Mouse (Mus musculus) liver, embryonic 16.5 days (tissue): ENCODE measurements around the gene Aldh9a1. TPM values are rescaled to one million over a fixed set of nuclear protein-coding genes. Genes with fewer than 3 reads are reported as not detected.

ENCODE experiments used
- ATAC-seq: fragments of 200-750 bp; cut with Nextera tagmentation; 2 replicates; pipeline ENCODE4 v1.8.0; 2017; ENCODE audit warnings: low read depth, mild to moderate bottlenecking, moderate number of reproducible peaks, moderate library complexity
- H3K27ac ChIP-seq: fragments of 300-500 bp; sonication (generic); 2 replicates; pipeline ENCODE4 v1.5.1; 2014; ENCODE audit warnings: mild to moderate bottlenecking, low read length
- H3K27me3 ChIP-seq: fragments of 300-500 bp; sonication (generic); 2 replicates; pipeline ENCODE4 v1.6.1; 2014; ENCODE audit warnings: low read depth, low read length, mixed read lengths; ENCODE audit not compliant: control insufficient read depth, insufficient read depth
- H3K36me3 ChIP-seq: fragments of 300-500 bp; sonication (generic); 2 replicates; pipeline ENCODE4 v1.6.1; 2014; ENCODE audit warnings: mild to moderate bottlenecking; ENCODE audit not compliant: control insufficient read depth, insufficient read depth
- H3K4me1 ChIP-seq: fragments of 300-500 bp; sonication (generic); 2 replicates; pipeline ENCODE4 v1.6.1; 2014; ENCODE audit warnings: low read depth, low read length, mixed read lengths; ENCODE audit not compliant: control insufficient read depth
- H3K4me2 ChIP-seq: fragments of 300-500 bp; sonication (generic); 2 replicates; pipeline ENCODE4 v1.6.1; 2014; ENCODE audit warnings: low read depth, low read length, mixed read lengths
- H3K4me3 ChIP-seq: fragments of 300-500 bp; sonication (generic); 2 replicates; pipeline ENCODE4 v1.5.1; 2014; ENCODE audit warnings: low read depth, mild to moderate bottlenecking, low read length
- H3K9ac ChIP-seq: fragments of 300-500 bp; sonication (generic); 2 replicates; pipeline ENCODE4 v1.6.1; 2014; ENCODE audit warnings: low read depth, low read length
- H3K9me3 ChIP-seq: fragments of 300-500 bp; sonication (generic); replicated peaks from 2 replicates; pipeline ENCODE4 v1.6.1; 2016; ENCODE audit warnings: low read length; ENCODE audit not compliant: control insufficient read depth
- WGBS: fragments of 180-500 bp; shearing (Covaris S2); extraction: QIAGEN DNeasy Blood & Tissue Kit; methylation state at CpG from one replicate; pipeline ENCODE4 v1.1.7; 2014; ENCODE audit not compliant: insufficient replicate concordance; 5-methylcytosine and 5-hydroxymethylcytosine counted together
- polyA plus RNA-seq: library from polyadenylated mRNA; unstranded; fragments of >200 nt; fragmentation: Nextera tagmentation; extraction: Ambion mirVana; gene quantifications from 2 replicates; pipeline ENCODE4 v1.2.1, GENCODE M21; 2015

Gene Aldh9a1
- polyA plus RNA-seq, 1 experiment from 2014 or later = 75.8 TPM

GRCm38 (mm10) chr1:167378019-167378418 lies 28.2 kb downstream of the Aldh9a1 start:
- Histone ChIP-seq H3K9ac (no peak overlapping the region), H3K4me3 (no peak overlapping the region), H3K4me2 (no peak overlapping the region), H3K27me3 (no peaks in the 10 kb centered on the region), H3K9me3 (no peaks in the 10 kb centered on the region), H3K27ac (peak overlapping the region; percentile 1; the same call in 1 of the 2 replicates), H3K36me3 (peaks cover 36% of the 10 kb centered on the region), H3K4me1 (peaks cover 70% of the 10 kb centered on the region)
- WGBS = 76% methylated on average over 6 of the region's 6 CpGs
- ATAC-seq = peak; percentile 18; the same call in 1 of the 2 replicates

GRCm38 (mm10) chr1:167379751-167380150 lies 30.0 kb downstream of the Aldh9a1 start:
- Histone ChIP-seq H3K27ac (no peak overlapping the region), H3K9ac (no peak overlapping the region), H3K4me1 (peaks cover 77% of the 10 kb centered on the region), H3K4me2 (no peak overlapping the region), H3K27me3 (no peaks in the 10 kb centered on the region), H3K4me3 (no peak overlapping the region), H3K36me3 (peaks cover 24% of the 10 kb centered on the region), H3K9me3 (no peaks in the 10 kb centered on the region)
- 87% methylated on average over 5 of the region's 5 CpGs for WGBS
- no peak for ATAC-seq

GRCm38 (mm10) chr1:167380223-167380622 lies 30.4 kb downstream of the Aldh9a1 start:
- Histone ChIP-seq H3K4me1 (peaks cover 77% of the 10 kb centered on the region), H3K27ac (peak overlapping the region; percentile 36; the same call in 1 of the 2 replicates), H3K9ac (peak overlapping the region; percentile 7; the same call in 1 of the 2 replicates), H3K9me3 (no peaks in the 10 kb centered on the region), H3K4me2 (no peak overlapping the region), H3K27me3 (no peaks in the 10 kb centered on the region), H3K4me3 (no peak overlapping the region), H3K36me3 (peaks cover 22% of the 10 kb centered on the region)
- WGBS = 98% methylated on average over 2 of the region's 2 CpGs
- no peak for ATAC-seq

- H3K4me1 ChIP-seq = peaks cover 77% of the 10 kb centered on the region
These were observed 31.5 kb downstream of the Aldh9a1 start for GRCm38 (mm10) chr1:167381050-167382015.

GRCm38 (mm10) chr1:167382316-167382715 lies 32.5 kb downstream of the Aldh9a1 start:
- Histone ChIP-seq H3K9ac (peak overlapping the region; percentile 10; the same call in 1 of the 2 replicates), H3K4me2 (peak overlapping the region; percentile 62), H3K4me3 (peak overlapping the region; percentile 4; the same call in 1 of the 2 replicates), H3K4me1 (peaks cover 81% of the 10 kb centered on the region), H3K27me3 (no peaks in the 10 kb centered on the region), H3K9me3 (no peaks in the 10 kb centered on the region), H3K36me3 (peaks cover 5% of the 10 kb centered on the region), H3K27ac (peak overlapping the region; percentile 98)
- ATAC-seq = no peak
- 28% methylated on average over 7 of the region's 7 CpGs for WGBS

More at GRCm38 (mm10) chr1:167381050-167382015, 31.5 kb downstream of the Aldh9a1 start:
- Histone ChIP-seq H3K27me3 (no peaks in the 10 kb centered on the region), H3K9ac (peak overlapping the region; percentile 10), H3K4me3 (no peak overlapping the region), H3K9me3 (no peaks in the 10 kb centered on the region), H3K27ac (peak overlapping the region; percentile 39), H3K36me3 (peaks cover 15% of the 10 kb centered on the region), H3K4me2 (no peak overlapping the region)
- 75% methylated on average over 8 of the region's 8 CpGs for WGBS
- no peak for ATAC-seq

GRCm38 (mm10) chr1:167382763-167383162 lies 33.0 kb downstream of the Aldh9a1 start:
- Histone ChIP-seq H3K9ac (no peak overlapping the region; the same call in 1 of the 2 replicates), H3K4me3 (peak overlapping the region; percentile 4; the same call in 1 of the 2 replicates), H3K4me1 (peaks cover 82% of the 10 kb centered on the region), H3K27ac (peak overlapping the region; percentile 98), H3K9me3 (no peaks in the 10 kb centered on the region), H3K27me3 (no peaks in the 10 kb centered on the region), H3K4me2 (peak overlapping the region; percentile 62), H3K36me3 (peaks cover under 1% of the 10 kb centered on the region; the same call in 1 of the 2 replicates)
- 54% methylated on average over 5 of the region's 5 CpGs for WGBS
- ATAC-seq = no peak

GRCm38 (mm10) chr1:167383178-167383577 lies 33.4 kb downstream of the Aldh9a1 start:
- H3K9ac ChIP-seq = peak overlapping the region; percentile 53

GRCm38 (mm10) chr1:167384156-167384555 lies 34.4 kb downstream of the Aldh9a1 start:
- peak overlapping the region; percentile 62 for H3K4me2 ChIP-seq
- H3K4me1 ChIP-seq = peaks cover 92% of the 10 kb centered on the region
- peak; percentile 99 for ATAC-seq
- H3K4me3 ChIP-seq = peak overlapping the region; percentile 38
- H3K27me3 ChIP-seq = no peaks in the 10 kb centered on the region
- H3K9ac ChIP-seq = peak overlapping the region; percentile 62
- no peaks in the 10 kb centered on the region for H3K9me3 ChIP-seq
- 26% methylated on average over 3 of the region's 3 CpGs for WGBS
- peaks cover 9% of the 10 kb centered on the region; the same call in 1 of the 2 replicates for H3K36me3 ChIP-seq
- peak overlapping the region; percentile 98 for H3K27ac ChIP-seq

More at GRCm38 (mm10) chr1:167383178-167383577, 33.4 kb downstream of the Aldh9a1 start:
- Histone ChIP-seq H3K27me3 (no peaks in the 10 kb centered on the region), H3K4me2 (peak overlapping the region; percentile 62), H3K9me3 (no peaks in the 10 kb centered on the region), H3K4me1 (peaks cover 84% of the 10 kb centered on the region), H3K27ac (peak overlapping the region; percentile 98), H3K36me3 (peaks cover 3% of the 10 kb centered on the region; the same call in 1 of the 2 replicates), H3K4me3 (peak overlapping the region; percentile 38; the same call in 1 of the 2 replicates)
- ATAC-seq = no peak
- WGBS = 68% methylated on average over 5 of the region's 5 CpGs
